Mouse (Mus musculus): ENCODE results near the gene Med27. TPM values are rescaled to one million over a fixed set of nuclear protein-coding genes. Genes with fewer than 3 reads are reported as not detected.

Med27 gene
- polyA plus RNA-seq, 1 experiment from 2014 or later, result 63.3 TPM

GRCm38 (mm10) chr2:29491656-29492055, 145.0 kb downstream of the Med27 start:
- peaks cover 76% of the 10 kb centered on the region for H3K4me1 ChIP-seq
- DNase-seq (ENCODE audit: extremely low spot score, low spot score), result no peak
- H3K27me3 ChIP-seq (ENCODE audit: poor library complexity, severe bottlenecking), result peaks cover 12% of the 10 kb centered on the region; the same call in 1 of the 2 replicates
- WGBS, result 89% methylated on average over 6 of the region's 6 CpGs
- H3K27ac ChIP-seq, result no peak overlapping the region
- no peak overlapping the region for H3K4me3 ChIP-seq
- H3K9me3 ChIP-seq, result no peaks in the 10 kb centered on the region
- H3K36me3 ChIP-seq (replicated peaks), result no peaks in the 10 kb centered on the region

DNA sequence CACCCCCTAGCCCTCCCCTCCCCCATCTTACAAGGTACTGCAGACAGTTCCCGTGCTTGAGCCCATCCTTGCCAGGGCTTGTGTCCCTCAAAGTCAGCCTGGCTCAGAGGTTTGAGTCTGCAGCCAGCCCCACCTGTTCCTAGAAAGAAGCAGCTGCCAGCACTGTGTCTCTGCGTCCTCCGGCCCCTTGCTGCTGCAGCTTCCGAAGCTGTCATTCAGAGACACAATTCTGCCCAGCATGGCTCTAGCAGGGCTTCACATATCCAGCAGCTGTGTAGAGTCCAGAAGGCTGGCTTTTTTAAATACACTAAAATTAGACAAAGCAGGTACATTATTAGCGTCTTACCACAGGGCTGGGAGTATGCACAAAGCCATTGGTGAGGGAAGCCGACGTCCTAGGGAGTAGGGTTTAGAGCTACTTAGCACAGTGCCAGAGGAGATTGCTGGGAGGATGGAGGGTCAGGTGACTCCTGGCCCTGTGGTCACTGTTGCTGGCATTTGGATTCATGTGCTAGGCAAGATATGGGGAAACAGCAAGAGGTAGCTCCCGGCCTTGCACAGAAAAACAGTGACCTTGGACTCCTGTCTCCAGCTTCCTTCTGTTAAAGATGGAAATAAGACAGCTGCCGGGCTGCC, 146.9 kb downstream of the Med27 start:
- peaks cover 6% of the 10 kb centered on the region; the same call in 1 of the 2 replicates for H3K27me3 ChIP-seq (ENCODE audit: poor library complexity, severe bottlenecking)
- peak; percentile 24 for DNase-seq (ENCODE audit: extremely low spot score, low spot score)
- 24% methylated on average over 9 of the region's 9 CpGs for WGBS
- peaks cover 66% of the 10 kb centered on the region for H3K4me1 ChIP-seq
- H3K27ac ChIP-seq, result peak overlapping the region; percentile 66
- H3K9me3 ChIP-seq, result no peaks in the 10 kb centered on the region
- no peak overlapping the region for H3K4me3 ChIP-seq
- H3K36me3 ChIP-seq (replicated peaks), result no peaks in the 10 kb centered on the region

- WGBS, result 90% methylated on average over 2 of the region's 2 CpGs
- Histone ChIP-seq H3K4me3 (no peak overlapping the region), H3K36me3 (replicated peaks) (no peaks in the 10 kb centered on the region), H3K27ac (no peak overlapping the region), H3K4me1 (peaks cover 56% of the 10 kb centered on the region), H3K27me3 (ENCODE audit: poor library complexity, severe bottlenecking) (peaks cover 1% of the 10 kb centered on the region; the same call in 1 of the 2 replicates), H3K9me3 (no peaks in the 10 kb centered on the region)
- DNase-seq (ENCODE audit: extremely low spot score, low spot score), result no peak
These were observed 148.7 kb downstream of the Med27 start for GRCm38 (mm10) chr2:29495271-29495670.

- H3K4me3 ChIP-seq, result no peak overlapping the region
- DNase-seq (ENCODE audit: extremely low spot score, low spot score), result no peak
- no peaks in the 10 kb centered on the region for H3K9me3 ChIP-seq
- no peak overlapping the region for H3K27ac ChIP-seq
- H3K36me3 ChIP-seq (replicated peaks), result peaks cover 8% of the 10 kb centered on the region
- 80% methylated on average over 9 of the region's 9 CpGs for WGBS
- H3K4me1 ChIP-seq, result peaks cover 29% of the 10 kb centered on the region
- H3K27me3 ChIP-seq (ENCODE audit: poor library complexity, severe bottlenecking), result no peaks in the 10 kb centered on the region
These were observed 154.2 kb downstream of the Med27 start for GRCm38 (mm10) chr2:29500601-29501350.

DNA sequence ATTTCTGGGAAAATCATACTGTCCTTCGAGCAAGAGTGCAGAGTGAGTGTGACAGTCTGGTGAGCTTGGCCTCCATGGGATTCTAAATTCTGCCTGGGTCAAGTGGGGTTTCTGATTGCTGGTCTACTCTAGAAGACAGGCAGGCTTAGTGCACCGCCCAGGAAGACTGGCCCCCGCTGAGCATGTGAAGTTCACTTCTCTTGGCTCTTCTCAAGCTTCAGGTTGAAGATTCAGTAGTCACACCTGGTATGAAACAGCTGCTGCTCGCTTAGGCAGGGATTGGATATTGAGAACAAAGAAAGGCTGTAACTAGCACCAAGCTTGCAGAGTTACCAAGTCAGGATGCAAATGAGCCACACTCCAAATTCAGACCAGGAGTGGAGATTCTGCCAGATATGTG, 154.8 kb downstream of the Med27 start:
- 91% methylated on average over 4 of the region's 4 CpGs for WGBS
- no peak for DNase-seq (ENCODE audit: extremely low spot score, low spot score)

DNA sequence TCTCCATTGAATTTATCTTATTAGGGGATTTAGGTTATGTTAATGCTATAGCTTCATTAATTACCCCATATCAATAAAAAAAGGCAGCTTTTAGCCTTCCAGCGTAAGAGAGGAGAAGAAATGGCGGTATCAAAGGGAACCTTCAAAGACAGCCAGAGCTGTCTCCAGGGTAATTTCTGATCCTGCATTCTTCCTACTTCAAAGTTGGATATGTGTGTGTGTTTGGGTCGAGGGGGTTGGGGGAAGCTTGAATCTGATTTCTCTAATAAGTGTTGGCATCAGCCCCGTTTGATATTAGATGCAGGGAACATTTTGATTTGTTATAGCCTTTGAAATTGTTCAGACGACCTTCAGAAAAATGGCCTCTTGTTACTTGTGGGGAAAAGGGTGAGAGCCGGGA, 158.2 kb downstream of the Med27 start:
- 82% methylated on average over 6 of the region's 6 CpGs for WGBS
- H3K9me3 ChIP-seq, result no peaks in the 10 kb centered on the region
- no peaks in the 10 kb centered on the region for H3K27me3 ChIP-seq (ENCODE audit: poor library complexity, severe bottlenecking)
- H3K4me3 ChIP-seq, result no peak overlapping the region
- DNase-seq (ENCODE audit: extremely low spot score, low spot score), result no peak
- peaks cover 11% of the 10 kb centered on the region for H3K36me3 ChIP-seq (replicated peaks)
- peaks cover 51% of the 10 kb centered on the region for H3K4me1 ChIP-seq
- no peak overlapping the region for H3K27ac ChIP-seq

More for the DNA sequence above, 154.8 kb downstream of the Med27 start:
- peaks cover 29% of the 10 kb centered on the region for H3K4me1 ChIP-seq
- H3K36me3 ChIP-seq (replicated peaks), result peaks cover 8% of the 10 kb centered on the region
- no peak overlapping the region for H3K4me3 ChIP-seq
- H3K27ac ChIP-seq, result no peak overlapping the region
- no peaks in the 10 kb centered on the region for H3K27me3 ChIP-seq (ENCODE audit: poor library complexity, severe bottlenecking)
- no peaks in the 10 kb centered on the region for H3K9me3 ChIP-seq

DNA sequence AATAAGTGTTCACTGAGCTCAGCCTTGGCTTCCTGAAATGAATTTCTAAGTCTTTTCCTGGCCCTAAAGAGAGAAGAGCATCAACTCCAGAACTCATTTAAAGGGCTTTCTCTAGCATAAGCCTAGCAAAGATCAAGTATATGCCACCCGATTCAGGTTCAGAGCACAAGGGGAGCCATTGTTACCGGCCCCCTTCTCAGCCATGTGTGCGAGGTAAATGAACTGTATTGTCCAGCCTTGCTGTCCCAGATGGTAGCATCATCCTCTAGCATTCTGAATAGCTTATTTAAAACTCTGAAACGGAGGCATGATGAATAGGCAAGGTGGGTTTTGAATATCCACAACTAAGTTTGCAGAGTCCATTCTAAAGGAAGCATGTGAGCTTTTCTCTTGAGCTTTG, 159.8 kb downstream of the Med27 start:
- H3K9me3 ChIP-seq, result no peaks in the 10 kb centered on the region
- H3K27ac ChIP-seq, result peak overlapping the region; percentile 44; the same call in 1 of the 2 replicates
- DNase-seq (ENCODE audit: extremely low spot score, low spot score), result no peak
- H3K36me3 ChIP-seq (replicated peaks), result peaks cover 3% of the 10 kb centered on the region
- WGBS, result 59% methylated on average over 4 of the region's 4 CpGs
- no peaks in the 10 kb centered on the region; the same call in 1 of the 2 replicates for H3K27me3 ChIP-seq (ENCODE audit: poor library complexity, severe bottlenecking)
- H3K4me3 ChIP-seq, result no peak overlapping the region
- H3K4me1 ChIP-seq, result peaks cover 52% of the 10 kb centered on the region

- Histone ChIP-seq H3K36me3 (replicated peaks) (peaks cover 3% of the 10 kb centered on the region), H3K4me1 (peaks cover 78% of the 10 kb centered on the region), H3K9me3 (no peaks in the 10 kb centered on the region), H3K27me3 (ENCODE audit: poor library complexity, severe bottlenecking) (peaks cover 13% of the 10 kb centered on the region; the same call in 1 of the 2 replicates), H3K4me3 (peak overlapping the region; percentile 12; the same call in 1 of the 2 replicates), H3K27ac (peak overlapping the region; percentile 58)
- 25% methylated on average over 7 of the region's 7 CpGs for WGBS
- no peak for DNase-seq (ENCODE audit: extremely low spot score, low spot score)
These were observed 166.5 kb downstream of the Med27 start for GRCm38 (mm10) chr2:29513131-29513530.

- peaks cover 17% of the 10 kb centered on the region; the same call in 1 of the 2 replicates for H3K27me3 ChIP-seq (ENCODE audit: poor library complexity, severe bottlenecking)
- H3K36me3 ChIP-seq (replicated peaks), result no peaks in the 10 kb centered on the region; the same call in 1 of the 2 replicates
- H3K4me3 ChIP-seq, result no peak overlapping the region
- peak overlapping the region; percentile 56 for H3K27ac ChIP-seq
- H3K4me1 ChIP-seq, result peaks cover 88% of the 10 kb centered on the region
- WGBS, result 84% methylated on average over 6 of the region's 6 CpGs
- no peak for DNase-seq (ENCODE audit: extremely low spot score, low spot score)
- H3K9me3 ChIP-seq, result no peaks in the 10 kb centered on the region
These were observed 168.2 kb downstream of the Med27 start for GRCm38 (mm10) chr2:29514836-29515235.

- Histone ChIP-seq H3K36me3 (replicated peaks) (no peaks in the 10 kb centered on the region), H3K4me3 (no peak overlapping the region), H3K27ac (peak overlapping the region; percentile 72), H3K9me3 (no peaks in the 10 kb centered on the region), H3K4me1 (peaks cover 96% of the 10 kb centered on the region), H3K27me3 (ENCODE audit: poor library complexity, severe bottlenecking) (peaks cover 17% of the 10 kb centered on the region; the same call in 1 of the 2 replicates)
- WGBS, result 87% methylated on average over 4 of the region's 4 CpGs
- DNase-seq (ENCODE audit: extremely low spot score, low spot score), result no peak
These were observed 169.3 kb downstream of the Med27 start for GRCm38 (mm10) chr2:29515831-29516447.

GRCm38 (mm10) chr2:29516621-29517170, 170.1 kb downstream of the Med27 start:
- WGBS, result 14% methylated on average over 9 of the region's 9 CpGs
- Histone ChIP-seq H3K4me1 (peaks cover 96% of the 10 kb centered on the region), H3K9me3 (no peaks in the 10 kb centered on the region), H3K27ac (peak overlapping the region; percentile 72), H3K36me3 (replicated peaks) (no peaks in the 10 kb centered on the region), H3K27me3 (ENCODE audit: poor library complexity, severe bottlenecking) (peaks cover 17% of the 10 kb centered on the region; the same call in 1 of the 2 replicates), H3K4me3 (no peak overlapping the region)
- DNase-seq (ENCODE audit: extremely low spot score, low spot score), result peak; percentile 52

DNA sequence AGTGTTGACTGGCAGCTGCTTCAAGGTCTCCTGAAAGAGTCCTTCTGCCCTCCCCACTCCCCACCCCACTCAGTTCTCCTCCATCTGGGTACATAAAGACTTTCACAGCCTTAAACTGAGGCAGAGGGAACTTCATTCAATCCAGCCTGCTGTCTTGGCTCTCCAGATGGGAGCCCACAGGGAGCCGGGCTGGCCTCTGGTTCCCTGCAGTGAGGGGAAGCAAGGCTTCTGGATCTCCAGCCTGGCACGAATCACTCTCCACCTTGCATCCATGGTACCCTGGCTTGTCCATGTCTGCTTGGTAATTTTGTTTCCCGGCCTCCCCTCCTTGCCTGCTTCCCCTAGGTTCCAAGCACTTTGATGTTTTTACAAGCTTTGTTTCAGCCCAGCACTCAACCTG, 172.8 kb downstream of the Med27 start:
- Histone ChIP-seq H3K27me3 (ENCODE audit: poor library complexity, severe bottlenecking) (peaks cover 16% of the 10 kb centered on the region; the same call in 1 of the 2 replicates), H3K36me3 (replicated peaks) (no peaks in the 10 kb centered on the region), H3K27ac (peak overlapping the region; percentile 57), H3K4me3 (no peak overlapping the region), H3K4me1 (peaks cover 82% of the 10 kb centered on the region), H3K9me3 (no peaks in the 10 kb centered on the region)
- 32% methylated on average over 3 of the region's 3 CpGs for WGBS
- DNase-seq (ENCODE audit: extremely low spot score, low spot score), result no peak

Data from forebrain, embryonic 10.5 days (tissue).